Mouse (Mus musculus) heart, embryonic 10.5 days (tissue): ENCODE results near the gene Rab44. TPM values are rescaled to one million over a fixed set of nuclear protein-coding genes. Genes with fewer than 3 reads are reported as not detected.
"Not testable (repeated sequence)": the region's sequence is repeated elsewhere in the genome, so short reads cannot be mapped to it uniquely, and the experiment has no call there.

Experiments
- DNase-seq: peaks from one replicate; pipeline ENCODE4 v3.0.0-alpha.2; 2017; ENCODE audit warnings: low spot score
- H3K27ac ChIP-seq: fragments of 300-500 bp; sonication (generic); 2 replicates; pipeline ENCODE4 v1.5.1; 2016; ENCODE audit warnings: mild to moderate bottlenecking
- H3K27me3 ChIP-seq: fragments of 300-500 bp; sonication (generic); 2 replicates; pipeline ENCODE4 v1.6.1; 2016; ENCODE audit warnings: mild to moderate bottlenecking; ENCODE audit not compliant: poor library complexity, insufficient read depth, severe bottlenecking
- H3K36me3 ChIP-seq: fragments of 300-500 bp; sonication (generic); 2 replicates; pipeline ENCODE4 v1.6.1; 2016; ENCODE audit warnings: mild to moderate bottlenecking, moderate library complexity
- H3K4me1 ChIP-seq: fragments of 300-500 bp; sonication (generic); 2 replicates; pipeline ENCODE4 v1.6.1; 2016; ENCODE audit warnings: mild to moderate bottlenecking
- H3K4me3 ChIP-seq: fragments of 300-500 bp; sonication (generic); 2 replicates; pipeline ENCODE4 v1.5.1; 2016; ENCODE audit warnings: mild to moderate bottlenecking, moderate library complexity
- H3K9me3 ChIP-seq: fragments of 300-500 bp; sonication (generic); 2 replicates; pipeline ENCODE4 v1.6.1; 2016; ENCODE audit warnings: mild to moderate bottlenecking, moderate library complexity
- WGBS: fragments of 180-500 bp; shearing (Covaris S2); methylation state at CpG from one replicate; pipeline ENCODE4 v1.1.7; 2016; 5-methylcytosine and 5-hydroxymethylcytosine counted together
- polyA plus RNA-seq: library from polyadenylated mRNA; unstranded; fragments of >200 nt; fragmentation: Nextera tagmentation; extraction: Ambion mirVana; gene quantifications from 2 replicates; pipeline ENCODE4 v1.2.1, GENCODE M21; 2016

Rab44 gene
- polyA plus RNA-seq, 1 experiment from 2014 or later, result 0.48 TPM

DNA sequence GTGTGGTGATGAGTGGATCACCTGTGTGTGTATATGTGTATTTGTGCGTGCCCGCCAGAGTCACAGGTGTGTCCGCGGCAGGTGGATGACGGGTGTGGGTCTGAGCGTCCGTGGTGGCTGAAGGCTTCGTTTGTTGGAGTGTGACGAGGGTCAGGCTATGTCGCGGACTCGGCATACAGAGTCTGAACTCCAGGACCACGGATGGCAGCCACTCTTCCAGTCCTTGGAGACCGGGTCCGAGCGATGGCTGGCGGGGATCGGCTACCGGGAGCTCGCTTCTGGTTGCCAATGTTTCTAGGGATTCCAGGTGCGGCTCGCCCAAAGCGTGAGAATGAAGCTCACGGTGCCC lies 20.0 kb upstream of the Rab44 start:
- Histone ChIP-seq H3K4me1 (peaks cover 26% of the 10 kb centered on the region), H3K27ac (peak overlapping the region; percentile 85), H3K4me3 (peak overlapping the region; percentile 64), H3K27me3 (peaks cover 62% of the 10 kb centered on the region), H3K36me3 (peaks cover 6% of the 10 kb centered on the region), H3K9me3 (no peaks in the 10 kb centered on the region)
- WGBS, result under 1% methylated on average over 24 of the region's 24 CpGs
- no peak for DNase-seq

DNA sequence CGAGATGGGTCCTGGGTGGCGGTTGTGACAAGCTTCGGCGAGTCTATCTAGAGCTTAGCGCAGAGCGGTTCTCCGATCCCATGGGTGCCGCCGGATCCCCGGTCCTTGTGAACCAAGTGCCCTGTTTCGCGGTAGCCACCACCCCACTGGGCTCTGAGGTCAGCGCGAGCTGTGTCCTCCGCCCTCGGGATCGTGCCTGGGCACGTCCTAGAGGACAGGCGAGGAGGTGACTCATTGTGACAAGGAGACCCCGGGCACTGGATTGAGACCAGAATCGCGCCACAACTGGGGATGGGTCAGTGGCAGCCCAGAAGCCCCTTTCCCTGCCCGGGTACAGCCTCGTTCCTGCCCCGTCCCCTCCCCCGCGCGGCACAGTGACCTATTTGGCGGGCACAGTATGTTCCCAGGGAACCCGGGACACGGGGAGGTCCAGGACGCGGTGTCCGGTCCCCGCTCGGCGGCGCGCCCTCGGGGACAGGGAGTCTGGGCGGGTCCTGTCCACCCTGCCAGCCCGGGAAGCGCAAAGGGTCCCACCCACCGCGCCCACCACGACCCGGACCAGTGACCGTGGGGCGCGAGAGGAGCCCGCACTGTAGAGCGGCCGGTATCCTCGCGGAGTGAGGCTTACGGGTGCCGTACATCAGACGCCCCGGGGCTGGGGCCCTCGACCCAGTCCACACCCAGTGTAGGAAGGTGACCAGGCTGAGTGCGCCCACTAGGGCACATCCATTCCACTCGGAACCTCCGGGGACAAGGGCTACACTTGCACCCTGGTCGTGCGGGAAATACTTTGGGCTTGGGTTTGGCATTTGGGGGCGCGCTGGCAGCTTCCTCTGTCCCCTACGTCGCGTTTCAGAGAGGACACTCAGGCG lies 19.4 kb upstream of the Rab44 start:
- under 1% methylated on average over 71 of the region's 71 CpGs for WGBS
- Histone ChIP-seq H3K27me3 (peaks cover 60% of the 10 kb centered on the region), H3K9me3 (no peaks in the 10 kb centered on the region), H3K4me1 (peaks cover 26% of the 10 kb centered on the region), H3K27ac (peak overlapping the region; percentile 85), H3K4me3 (peak overlapping the region; percentile 64), H3K36me3 (peaks cover 9% of the 10 kb centered on the region)
- DNase-seq, result no peak

DNA sequence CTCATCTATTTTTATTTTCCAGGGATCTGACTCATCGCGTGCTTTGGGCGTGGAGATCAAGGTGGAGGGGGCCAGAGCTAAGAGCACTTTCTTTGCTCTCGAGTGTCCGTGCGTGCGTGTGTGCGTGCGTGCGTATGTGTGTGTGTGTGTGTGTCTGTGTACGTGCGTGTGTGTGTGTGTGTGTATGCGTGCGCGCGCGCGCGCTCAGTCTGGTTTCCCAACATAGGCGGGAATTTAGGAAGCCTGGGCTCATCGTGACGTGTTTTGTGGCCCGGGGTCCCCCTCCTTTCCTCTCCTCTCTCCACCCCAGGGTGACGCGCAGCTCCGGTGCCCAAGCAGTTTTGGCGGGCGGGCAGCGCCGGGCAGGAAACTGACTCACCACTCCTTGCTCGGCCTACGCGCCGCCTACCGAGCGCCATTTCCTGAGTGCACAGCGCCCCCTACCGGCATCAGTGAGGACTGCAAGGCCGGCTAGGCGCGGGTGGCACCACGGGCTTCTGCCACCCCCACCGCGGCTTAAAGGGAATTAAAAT lies 18.7 kb upstream of the Rab44 start:
- no peaks in the 10 kb centered on the region for H3K9me3 ChIP-seq
- peaks cover 55% of the 10 kb centered on the region for H3K27me3 ChIP-seq
- peak; percentile 90 for DNase-seq
- under 1% methylated on average over 43 of the region's 44 CpGs for WGBS
- H3K4me1 ChIP-seq, result peaks cover 26% of the 10 kb centered on the region
- peak overlapping the region; percentile 64 for H3K4me3 ChIP-seq
- peaks cover 16% of the 10 kb centered on the region for H3K36me3 ChIP-seq
- peak overlapping the region; percentile 85 for H3K27ac ChIP-seq

DNA sequence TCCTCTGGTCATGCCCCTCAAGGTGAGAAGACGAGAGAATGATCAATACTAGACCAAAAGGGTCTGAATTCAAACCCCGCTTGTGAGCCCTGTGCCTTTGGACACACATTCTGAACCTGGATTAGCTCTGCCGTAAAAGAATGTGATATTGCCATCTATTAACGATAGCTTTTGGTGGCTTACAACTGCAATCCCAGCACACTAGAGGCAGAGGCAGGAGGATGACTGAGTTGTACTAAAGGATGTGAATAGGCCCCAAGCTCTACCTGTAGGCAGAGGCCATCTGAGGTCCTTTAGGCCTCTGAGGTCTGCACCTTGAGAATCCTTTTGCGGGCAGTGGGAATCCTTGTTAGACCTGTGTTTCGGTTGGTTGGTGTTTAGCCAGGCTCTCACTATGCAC lies 17.7 kb upstream of the Rab44 start:
- peaks cover 48% of the 10 kb centered on the region for H3K27me3 ChIP-seq
- no peak overlapping the region for H3K4me3 ChIP-seq
- H3K36me3 ChIP-seq, result peaks cover 17% of the 10 kb centered on the region
- 84% methylated on average over 6 of the region's 6 CpGs for WGBS
- no peak overlapping the region for H3K27ac ChIP-seq
- no peak for DNase-seq
- H3K4me1 ChIP-seq, result peaks cover 26% of the 10 kb centered on the region
- H3K9me3 ChIP-seq, result no peaks in the 10 kb centered on the region

DNA sequence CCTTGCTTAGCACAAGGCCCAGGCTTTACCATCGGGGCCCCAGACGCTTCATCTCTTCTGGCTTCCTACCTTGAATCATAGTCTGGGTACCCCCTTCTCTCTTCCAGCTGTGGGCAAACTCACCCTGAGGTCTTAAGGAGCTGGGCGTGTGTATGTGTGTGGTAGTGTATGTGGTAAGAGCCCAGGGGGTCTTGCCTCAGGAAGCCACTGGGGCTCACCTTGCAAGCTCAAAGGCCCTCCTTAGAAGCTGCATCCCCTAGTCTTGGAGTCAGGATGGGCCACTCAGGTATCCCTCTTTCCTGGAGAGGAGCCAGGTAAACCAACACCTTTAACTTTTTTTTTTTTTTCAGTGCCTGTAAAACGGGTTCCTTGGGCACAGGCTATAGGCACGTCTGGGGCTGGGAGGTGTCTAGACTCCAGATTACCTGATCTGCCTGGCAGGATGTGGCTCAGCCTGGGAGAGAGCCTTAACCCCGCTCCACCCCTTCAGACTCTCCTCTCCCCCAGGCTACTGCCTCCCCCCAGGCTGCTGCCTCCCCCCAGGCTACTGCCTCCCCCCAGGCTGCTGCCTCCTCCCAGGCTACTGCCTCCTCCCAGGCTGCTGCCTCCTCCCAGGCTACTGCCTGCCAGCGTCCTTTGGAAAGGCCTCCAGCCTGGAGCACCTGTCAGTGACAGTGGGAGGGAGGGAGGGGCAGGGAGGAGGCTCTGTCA lies 16.9 kb upstream of the Rab44 start:
- Histone ChIP-seq H3K27me3 (peaks cover 41% of the 10 kb centered on the region), H3K36me3 (peaks cover 17% of the 10 kb centered on the region), H3K27ac (no peak overlapping the region), H3K4me1 (peaks cover 26% of the 10 kb centered on the region), H3K9me3 (no peaks in the 10 kb centered on the region), H3K4me3 (no peak overlapping the region)
- no peak for DNase-seq
- WGBS, result 59% methylated on average over 7 of the region's 7 CpGs

DNA sequence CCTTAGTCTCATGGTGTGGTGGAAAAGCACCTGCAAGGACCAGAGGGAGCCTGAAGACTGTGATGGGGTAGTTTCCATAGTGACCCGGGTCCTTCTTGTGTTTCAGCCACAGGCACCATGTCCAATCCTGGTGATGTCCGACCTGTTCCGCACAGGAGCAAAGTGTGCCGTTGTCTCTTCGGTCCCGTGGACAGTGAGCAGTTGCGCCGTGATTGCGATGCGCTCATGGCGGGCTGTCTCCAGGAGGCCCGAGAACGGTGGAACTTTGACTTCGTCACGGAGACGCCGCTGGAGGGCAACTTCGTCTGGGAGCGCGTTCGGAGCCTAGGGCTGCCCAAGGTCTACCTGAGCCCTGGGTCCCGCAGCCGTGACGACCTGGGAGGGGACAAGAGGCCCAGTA lies 15.7 kb upstream of the Rab44 start:
- Histone ChIP-seq H3K4me1 (peaks cover 23% of the 10 kb centered on the region), H3K27ac (no peak overlapping the region), H3K27me3 (peaks cover 30% of the 10 kb centered on the region), H3K36me3 (peaks cover 17% of the 10 kb centered on the region), H3K4me3 (no peak overlapping the region), H3K9me3 (no peaks in the 10 kb centered on the region)
- whole genome bisulfite sequencing, result 88% methylated on average over 24 of the region's 24 CpGs
- no peak for DNase-seq

DNA sequence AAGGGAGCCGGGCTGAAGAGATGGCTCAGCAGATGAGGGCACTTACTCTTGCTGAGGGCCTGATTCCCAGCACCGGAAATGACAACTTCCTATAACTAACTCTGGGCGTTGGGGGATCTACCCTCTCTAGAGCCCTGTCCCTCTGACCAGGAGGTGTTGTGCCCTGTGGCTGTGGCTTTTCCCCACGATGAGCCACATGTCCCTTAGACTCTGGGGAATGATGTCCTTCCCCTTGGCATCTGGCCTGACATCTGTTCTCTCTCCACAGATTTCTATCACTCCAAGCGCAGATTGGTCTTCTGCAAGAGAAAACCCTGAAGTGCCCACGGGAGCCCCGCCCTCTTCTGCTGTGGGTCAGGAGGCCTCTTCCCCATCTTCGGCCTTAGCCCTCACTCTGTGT lies 14.9 kb upstream of the Rab44 start:
- 0 out of 2 replicates have a peak, but pooled peaks cover 3% of the 10 kb centered on the region for H3K9me3 ChIP-seq
- peaks cover 25% of the 10 kb centered on the region for H3K27me3 ChIP-seq
- H3K4me3 ChIP-seq, result no peak overlapping the region
- 84% methylated on average over 8 of the region's 8 CpGs for WGBS
- no peak for DNase-seq
- H3K27ac ChIP-seq, result no peak overlapping the region
- H3K36me3 ChIP-seq, result peaks cover 17% of the 10 kb centered on the region
- peaks cover 15% of the 10 kb centered on the region for H3K4me1 ChIP-seq

DNA sequence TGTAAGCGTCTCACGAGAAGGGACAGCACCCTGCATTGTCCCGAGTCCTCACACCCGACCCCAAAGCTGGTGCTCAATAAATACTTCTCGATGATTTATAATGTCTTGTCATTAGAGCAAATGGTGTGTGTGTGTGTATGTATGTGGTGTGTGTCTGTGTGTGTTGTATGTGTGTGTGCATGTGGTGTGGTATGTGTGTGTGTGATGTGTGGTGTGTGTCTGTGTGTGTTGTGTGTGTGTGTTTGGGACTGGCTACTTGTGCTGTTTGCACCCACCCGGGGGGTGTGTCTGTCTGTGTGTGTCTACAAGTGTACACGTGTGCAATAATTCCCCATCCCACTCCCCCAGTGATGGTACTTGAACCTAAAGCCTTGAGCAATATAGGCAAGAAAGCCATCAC lies 13.3 kb upstream of the Rab44 start:
- Histone ChIP-seq H3K27ac (no peak overlapping the region), H3K4me1 (0 out of 2 replicates have a peak, but pooled peaks cover under 1% of the 10 kb centered on the region), H3K4me3 (no peak overlapping the region), H3K9me3 (0 out of 2 replicates have a peak, but pooled peaks cover 5% of the 10 kb centered on the region), H3K27me3 (0 out of 2 replicates have a peak, but pooled peaks cover 16% of the 10 kb centered on the region), H3K36me3 (peaks cover 17% of the 10 kb centered on the region)
- 86% methylated on average over 7 of the region's 7 CpGs for WGBS
- DNase-seq, result no peak

DNA sequence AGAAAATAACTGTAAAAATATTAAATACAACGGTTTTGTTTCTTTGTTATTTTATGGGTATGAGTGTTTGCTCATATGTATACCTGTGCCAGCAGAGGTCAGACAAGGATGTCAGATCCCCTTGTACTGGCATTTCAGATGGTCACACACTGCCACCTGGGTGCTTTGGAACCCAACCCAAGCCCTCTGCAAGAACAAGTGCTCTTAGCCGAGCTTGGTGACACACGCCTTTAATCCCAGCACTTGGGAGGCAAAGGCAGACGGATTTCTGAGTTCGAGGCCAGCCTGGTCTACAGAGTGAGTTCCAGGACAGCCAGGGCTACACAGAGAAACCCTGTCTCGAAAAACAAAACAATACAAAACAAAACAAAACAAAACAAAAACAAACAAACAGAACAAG lies 3.6 kb upstream of the Rab44 start:
- not testable (repeated sequence) for DNase-seq, H3K27me3 ChIP-seq, H3K4me1 ChIP-seq, H3K4me3 ChIP-seq, H3K9me3 ChIP-seq, H3K27ac ChIP-seq, H3K36me3 ChIP-seq
- 75% methylated on average over 6 of the region's 6 CpGs for WGBS

DNA sequence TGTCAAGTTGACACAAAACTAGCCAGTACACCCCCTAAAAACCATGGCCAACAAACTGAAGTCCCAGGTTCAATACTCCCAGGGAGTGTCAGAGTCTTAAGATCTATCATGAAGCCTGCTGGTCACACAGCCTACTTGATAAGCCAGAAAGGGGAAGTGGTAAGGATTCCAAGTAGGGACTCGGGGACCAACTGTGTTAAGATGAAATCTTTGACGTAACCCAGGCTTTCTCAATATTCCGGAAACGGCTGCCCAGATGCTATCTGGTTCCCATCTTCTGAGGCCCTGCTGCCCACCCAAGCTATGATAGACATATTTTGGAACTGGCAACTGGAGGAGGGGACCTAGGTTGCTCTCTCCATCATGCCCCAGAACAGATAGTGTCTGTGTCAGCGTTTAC lies 2.6 kb upstream of the Rab44 start:
- 74% methylated on average over 5 of the region's 5 CpGs for WGBS
- no peaks in the 10 kb centered on the region for H3K9me3 ChIP-seq
- DNase-seq, result no peak

DNA sequence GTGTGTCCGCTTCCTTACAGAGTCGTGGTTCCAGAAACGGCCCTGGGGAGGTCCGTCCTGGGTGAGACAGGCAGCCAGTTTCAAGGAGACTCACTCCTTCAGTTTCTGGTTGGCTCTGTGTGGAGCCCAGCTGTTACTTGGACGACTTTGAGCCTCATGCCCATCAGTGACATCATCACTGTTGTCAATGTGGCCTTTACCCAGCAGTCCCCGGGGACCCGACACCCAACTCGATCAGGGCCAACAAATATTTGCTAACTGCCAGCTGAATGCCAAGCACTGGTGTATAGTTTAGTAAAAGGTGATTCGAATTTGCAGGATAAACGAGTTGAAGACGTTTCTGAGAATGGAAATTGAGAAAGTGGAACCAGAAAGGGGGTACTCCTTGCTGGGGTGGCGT lies 2.1 kb downstream of the Rab44 start:
- Histone ChIP-seq H3K9me3 (no peaks in the 10 kb centered on the region), H3K4me3 (no peak overlapping the region), H3K4me1 (peaks cover 9% of the 10 kb centered on the region), H3K27ac (no peak overlapping the region), H3K36me3 (no peaks in the 10 kb centered on the region), H3K27me3 (no peaks in the 10 kb centered on the region)
- WGBS, result 76% methylated on average over 12 of the region's 12 CpGs
- no peak for DNase-seq

More for the DNA sequence above, 2.6 kb upstream of the Rab44 start:
- no peaks in the 10 kb centered on the region for H3K36me3 ChIP-seq
- no peaks in the 10 kb centered on the region for H3K27me3 ChIP-seq
- no peak overlapping the region for H3K4me3 ChIP-seq
- no peak overlapping the region for H3K27ac ChIP-seq
- peaks cover 3% of the 10 kb centered on the region; the same call in 1 of the 2 replicates for H3K4me1 ChIP-seq

DNA sequence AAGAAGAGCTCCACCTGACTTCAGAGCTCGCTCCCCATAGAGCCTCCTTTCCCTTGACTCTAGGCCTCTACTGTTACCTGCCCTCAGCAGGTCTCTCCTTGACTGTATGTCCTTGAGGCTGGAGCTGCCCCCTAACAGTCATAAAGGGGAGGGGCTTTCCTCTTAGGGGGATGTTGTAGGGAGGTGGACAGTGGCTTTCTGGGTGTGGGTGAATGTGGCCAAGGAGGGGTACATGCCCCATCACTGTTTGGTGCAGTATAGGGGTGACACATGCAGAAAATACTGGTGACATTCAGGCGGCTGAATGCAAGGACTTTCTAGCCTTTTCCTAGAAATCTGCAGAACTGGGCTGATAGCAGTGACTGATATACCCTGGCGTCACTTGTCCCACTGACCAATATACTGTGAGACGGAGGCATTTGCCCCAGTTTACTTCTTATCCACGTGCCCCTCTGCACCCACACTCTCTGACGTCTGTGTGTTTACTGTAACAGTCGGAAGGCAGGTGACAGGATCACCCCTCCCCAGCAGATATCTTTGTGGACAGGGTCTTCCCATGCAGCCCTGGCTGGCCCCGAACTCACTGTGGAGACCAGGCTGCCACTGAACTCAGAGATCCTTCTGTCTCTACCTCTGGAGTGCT lies 3.2 kb downstream of the Rab44 start:
- no peak overlapping the region for H3K4me3 ChIP-seq
- no peak overlapping the region for H3K27ac ChIP-seq
- WGBS, result 64% methylated on average over 8 of the region's 8 CpGs
- no peak for DNase-seq
- H3K4me1 ChIP-seq, result peaks cover 9% of the 10 kb centered on the region
- H3K36me3 ChIP-seq, result no peaks in the 10 kb centered on the region
- no peaks in the 10 kb centered on the region for H3K27me3 ChIP-seq
- H3K9me3 ChIP-seq, result no peaks in the 10 kb centered on the region

DNA sequence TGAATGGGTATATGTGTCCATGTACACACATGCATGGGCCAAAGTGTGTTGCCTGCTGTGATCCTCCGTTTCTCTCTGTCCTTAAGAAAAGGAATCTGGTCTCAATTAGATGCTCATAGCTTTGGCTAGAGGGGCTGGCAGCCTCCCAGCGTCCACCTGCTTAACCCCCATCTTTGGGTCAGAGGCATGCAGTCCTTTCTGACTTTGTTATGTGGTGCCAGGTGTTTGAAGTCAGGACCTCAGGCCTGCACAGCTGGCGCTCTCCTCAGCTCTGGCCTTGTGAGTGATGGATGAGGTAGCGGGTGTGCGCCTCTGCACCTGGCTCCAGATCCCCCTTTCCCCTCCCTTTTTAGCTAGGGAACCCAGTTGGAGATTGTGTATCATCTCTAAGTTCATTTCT lies 4.1 kb downstream of the Rab44 start:
- Histone ChIP-seq H3K36me3 (no peaks in the 10 kb centered on the region), H3K27me3 (no peaks in the 10 kb centered on the region), H3K9me3 (no peaks in the 10 kb centered on the region), H3K4me3 (no peak overlapping the region), H3K27ac (no peak overlapping the region), H3K4me1 (peaks cover 9% of the 10 kb centered on the region)
- DNase-seq, result no peak
- 68% methylated on average over 5 of the region's 5 CpGs for WGBS
